9 mouse cellular contexts compared by ENCODE assay signal in the genomic region with DNA sequence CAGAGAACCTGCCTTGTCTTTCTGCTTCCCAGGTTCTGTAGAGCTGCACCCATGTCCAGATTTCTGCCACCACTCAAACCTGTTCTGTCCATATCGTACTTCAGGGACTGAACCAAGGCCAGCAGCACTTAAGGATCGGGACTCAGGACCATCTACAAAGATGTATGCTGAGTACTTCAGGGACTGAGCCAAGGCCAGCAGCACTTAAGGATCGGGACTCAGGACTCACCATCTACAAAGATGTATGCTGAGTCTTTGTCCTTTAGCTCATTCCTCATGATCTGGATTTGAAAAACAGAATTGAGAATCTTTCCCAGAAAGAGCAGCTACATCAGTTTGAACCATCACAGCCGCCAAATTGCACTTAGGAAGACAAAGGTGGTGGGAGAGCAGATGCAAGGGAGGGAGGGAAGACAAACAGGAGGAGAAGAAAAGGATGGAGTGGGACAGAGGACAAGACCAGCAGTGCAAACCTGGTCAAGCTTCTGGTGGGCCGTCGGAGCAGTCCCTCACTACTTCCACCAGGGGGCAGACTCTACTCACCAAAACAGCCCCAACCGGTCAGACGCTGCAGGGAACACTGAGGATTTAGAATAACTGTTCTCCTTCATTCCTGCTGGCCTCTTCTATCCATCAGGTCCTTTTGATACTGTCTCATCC. TPM values are rescaled to one million over a fixed set of nuclear protein-coding genes. Genes with fewer than 3 reads are reported as not detected.
DNase-seq lines count a peak whose midpoint lies in the region; ATAC-seq and TF ChIP-seq lines count a peak whose summit lies in the region.
"Had no signal": no experiment of that assay in that cellular context is flagged by ENCODE, and none has a peak within 500 bp of the region (broad histone marks: within the 10 kb centered on the region; RNA-seq: fewer than 3 reads in every experiment).

No protein-coding gene starts in this region.

- peak; percentile 72 for DNase-seq in Muller cell, postnatal 12 days (ENCODE audit: inconsistent ontology term)
- DNase-seq in cerebellum, adult 18-20 months = peak; percentile 76 to 85
- peak; percentile 90 for DNase-seq in forebrain, postnatal 0 days
- DNase-seq in hindbrain, embryonic 14.5 days (ENCODE audit: low spot score) = peak; percentile 88
- DNase-seq in layer of hippocampus, postnatal 25 days (ENCODE audit: extremely low spot score in 1 of 2, low spot score in 1 of 2) = peak; percentile 64 to 74
- peak; percentile 84 to 87 for DNase-seq in right cerebral cortex, postnatal 10 days (ENCODE audit: low spot score in 2 of 2)
- peak; percentile 69 for DNase-seq in urinary bladder, postnatal 14 days (ENCODE audit: low spot score)

- H3K4me3 ChIP-seq in forebrain, postnatal 0 days (ENCODE audit: low read depth, low read length) = no peak overlapping the region
- no peak overlapping the region for H3K4me3 ChIP-seq in hindbrain, embryonic 14.5 days (replicated peaks; ENCODE audit: low read length)
- H3K4me3 ChIP-seq: liver, embryonic 15.5 days had no signal

- H3K9ac ChIP-seq in forebrain, postnatal 0 days = no peak overlapping the region
- H3K9ac ChIP-seq in hindbrain, embryonic 14.5 days = no peak overlapping the region
- H3K9ac ChIP-seq: liver, embryonic 15.5 days had no signal

- 33% methylated on average over 8 of the region's 8 CpGs for WGBS in forebrain, postnatal 0 days
- 31% methylated on average over 8 of the region's 8 CpGs for WGBS in hindbrain, embryonic 14.5 days

- ATAC-seq in forebrain, postnatal 0 days = peak; percentile 88
- ATAC-seq in hindbrain, embryonic 14.5 days (ENCODE audit: low FRiP score) = peak; percentile 69; the same call in 1 of the 2 replicates
- peak; percentile 59; the same call in 1 of the 2 replicates for ATAC-seq in megakaryocyte, adult 5-6 weeks (ENCODE audit: poor library complexity, severe bottlenecking)

- H3K4me1 ChIP-seq in forebrain, postnatal 0 days (ENCODE audit: insufficient read depth) = peaks cover 9% of the 10 kb centered on the region; the same call in 1 of the 2 replicates
- H3K4me1 ChIP-seq in hindbrain, embryonic 14.5 days (replicated peaks; ENCODE audit: control insufficient read depth, insufficient read depth, low read length) = peaks cover 11% of the 10 kb centered on the region; the same call in 1 of the 2 replicates
- H3K4me1 ChIP-seq: liver, embryonic 15.5 days had no signal

- no peaks in the 10 kb centered on the region for H3K36me3 ChIP-seq in forebrain, postnatal 0 days (ENCODE audit: insufficient read depth)
- H3K36me3 ChIP-seq in hindbrain, embryonic 14.5 days (replicated peaks; ENCODE audit: control insufficient read depth, insufficient read depth) = no peaks in the 10 kb centered on the region
- H3K36me3 ChIP-seq: liver, embryonic 15.5 days had no signal

- no peak overlapping the region for H3K4me2 ChIP-seq in forebrain, postnatal 0 days (ENCODE audit: low read depth)
- H3K4me2 ChIP-seq in hindbrain, embryonic 14.5 days (replicated peaks) = no peak overlapping the region
- H3K4me2 ChIP-seq: liver, embryonic 15.5 days had no signal

- no peaks in the 10 kb centered on the region; the same call in 1 of the 2 replicates for H3K27me3 ChIP-seq in forebrain, postnatal 0 days (ENCODE audit: insufficient read depth, low read length)
- no peaks in the 10 kb centered on the region for H3K27me3 ChIP-seq in hindbrain, embryonic 14.5 days (ENCODE audit: control insufficient read depth, insufficient read depth, low read length)

- no peaks in the 10 kb centered on the region for H3K9me3 ChIP-seq in forebrain, postnatal 0 days (ENCODE audit: low read length)
- H3K9me3 ChIP-seq in hindbrain, embryonic 14.5 days (ENCODE audit: control insufficient read depth, low read length) = no peaks in the 10 kb centered on the region
- H3K9me3 ChIP-seq: liver, embryonic 15.5 days had no signal

- peak; percentile 98 for TF ChIP-seq CTCF in forebrain, postnatal 0 days (IDR thresholded peaks at IDR 0.05; ENCODE audit: low read depth)

- H3K27ac ChIP-seq in forebrain, postnatal 0 days (ENCODE audit: low read depth, low read length) = no peak overlapping the region
- H3K27ac ChIP-seq in hindbrain, embryonic 14.5 days = no peak overlapping the region
- H3K27ac ChIP-seq: liver, embryonic 15.5 days had no signal

RNA-seq across cellular contexts. Expression of gene Npvf, which starts 24.7 kb away (rescaled TPM):
- 0.23 and 2.1 TPM in 2 replicates for total RNA-seq in forebrain, postnatal 0 days (2014; rRNA removed)
- 0.98 TPM in 1 of 2 replicates, not detected in the other for polyA plus RNA-seq in forebrain, postnatal 0 days (2015; fragmentation: Nextera tagmentation; extraction: Ambion mirVana)
- 0.26 and 0.41 TPM in 2 replicates for polyA plus RNA-seq in hindbrain, embryonic 14.5 days (2014; fragmentation: Nextera tagmentation; extraction: Ambion mirVana)
- total RNA-seq in layer of hippocampus, postnatal 25 days (2021) = not detected
- not detected in 2 replicates for total RNA-seq in megakaryocyte, adult 5-6 weeks (2015)
- total RNA-seq in megakaryocyte, adult 5-6 weeks (2017) = not detected in 2 replicates
- polyA plus RNA-seq: liver, embryonic 15.5 days had no signal
